Mouse (Mus musculus) cerebellum, postnatal 14 days (tissue): ENCODE measurements at regions not wholly inside any gene's neighbourhood (a gene's known extent, or its start where the extent isn't known, plus 50 kb on each side); places are given as distances from the start of the nearest gene placed in this dataset.
A peak's percentile ranks its signal among the peaks of the same experiment; 100 is the strongest.
"Not testable (repeated sequence)": the region's sequence is repeated elsewhere in the genome, so short reads cannot be mapped to it uniquely, and the experiment has no call there.

Experiments used
- DNase-seq, 2 experiments: peaks; one replicate each; pipeline ENCODE4 v3.0.0; 2021; ENCODE audit warnings: mixed read lengths in 2 of 2

DNA sequence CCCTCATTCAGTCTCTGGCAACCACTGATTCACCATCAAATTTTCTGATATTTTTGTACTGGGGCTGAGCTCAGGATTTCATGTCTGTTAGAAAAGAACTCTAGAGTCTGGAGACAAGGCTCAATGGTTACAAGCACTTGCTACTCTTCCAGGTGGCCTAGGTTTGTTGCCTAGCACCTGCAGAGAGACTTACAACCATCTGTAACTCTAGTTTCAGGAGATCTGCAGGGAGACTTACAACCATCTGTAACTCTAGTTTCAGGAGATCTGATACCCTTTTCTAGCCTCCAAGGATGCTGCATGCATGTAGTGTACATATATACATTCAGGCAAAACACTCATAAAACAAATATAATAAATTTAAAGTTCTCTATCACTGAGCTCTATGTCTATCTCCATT lies 166.1 kb downstream of the Akr1d1 start:
- DNase-seq: no peak

- no peak for DNase-seq
These were observed 166.7 kb upstream of the Trim24 start for GRCm38 (mm10) chr6:37703946-37704345.

- no peak for DNase-seq
These were observed 164.9 kb upstream of the Trim24 start for GRCm38 (mm10) chr6:37705733-37706145.

GRCm38 (mm10) chr6:37707671-37708070 lies 162.9 kb upstream of the Trim24 start:
- not testable (repeated sequence) for DNase-seq

DNA sequence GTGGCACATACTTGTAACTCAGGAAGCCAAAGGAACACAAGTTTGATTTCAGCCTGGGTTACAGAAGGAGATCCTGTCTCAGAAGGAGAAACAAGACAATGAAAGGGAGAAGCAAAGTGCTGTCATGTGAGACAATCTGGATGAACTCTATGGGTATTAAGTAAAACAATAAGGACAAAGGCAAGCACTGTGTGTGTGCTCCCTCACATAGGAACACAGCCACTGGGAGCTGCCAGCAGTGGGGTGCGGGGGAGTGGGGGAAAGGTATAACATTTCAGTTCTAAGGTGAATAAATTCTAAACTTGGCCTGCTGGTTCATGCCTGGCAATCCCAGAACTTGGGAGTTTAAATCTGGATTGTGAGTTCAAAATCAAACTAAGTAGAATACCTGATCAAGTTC lies 158.8 kb upstream of the Trim24 start:
- no peak for DNase-seq

GRCm38 (mm10) chr6:37713411-37713810 lies 157.2 kb upstream of the Trim24 start:
- DNase-seq: no peak

DNA sequence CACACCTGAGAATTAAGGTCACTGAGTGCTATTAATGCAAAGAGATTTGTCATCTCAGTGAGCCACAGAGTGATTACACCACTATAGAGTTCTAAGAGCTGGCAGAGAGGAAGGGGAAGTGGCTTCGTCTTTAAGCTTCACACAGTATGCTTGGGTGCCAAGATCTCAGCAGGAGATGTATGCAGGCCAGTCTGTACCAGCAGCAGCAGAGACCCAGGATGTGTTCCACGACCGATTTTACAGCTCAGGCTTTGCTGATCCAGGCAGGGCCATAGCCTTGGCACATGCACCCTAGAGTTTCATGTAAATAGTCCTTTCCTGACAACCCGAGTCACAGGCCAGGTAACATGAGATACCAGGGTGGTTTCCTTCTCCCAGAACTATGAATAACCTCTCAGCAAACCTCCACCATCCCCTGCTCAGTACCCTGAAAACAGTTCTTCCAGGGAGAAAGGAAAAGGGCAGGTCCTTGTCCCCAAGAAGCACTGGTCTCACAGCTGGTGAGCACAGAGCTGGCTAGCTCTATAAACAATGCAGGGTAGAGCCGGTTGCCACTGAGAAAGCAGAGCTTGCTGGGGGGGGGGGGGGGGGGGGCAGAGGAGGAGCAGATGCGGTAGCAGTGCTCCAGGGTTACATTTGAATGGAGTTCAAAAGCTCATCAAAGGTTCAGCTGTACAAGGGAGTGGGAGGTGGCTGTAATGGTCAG lies 156.2 kb upstream of the Trim24 start:
- DNase-seq: peak; percentile 63 to 66

- DNase-seq: no peak
These were observed 148.9 kb upstream of the Trim24 start for GRCm38 (mm10) chr6:37721736-37722135.

GRCm38 (mm10) chr6:37723337-37723736 lies 147.3 kb upstream of the Trim24 start:
- DNase-seq: peak; percentile 31 to 37

DNA sequence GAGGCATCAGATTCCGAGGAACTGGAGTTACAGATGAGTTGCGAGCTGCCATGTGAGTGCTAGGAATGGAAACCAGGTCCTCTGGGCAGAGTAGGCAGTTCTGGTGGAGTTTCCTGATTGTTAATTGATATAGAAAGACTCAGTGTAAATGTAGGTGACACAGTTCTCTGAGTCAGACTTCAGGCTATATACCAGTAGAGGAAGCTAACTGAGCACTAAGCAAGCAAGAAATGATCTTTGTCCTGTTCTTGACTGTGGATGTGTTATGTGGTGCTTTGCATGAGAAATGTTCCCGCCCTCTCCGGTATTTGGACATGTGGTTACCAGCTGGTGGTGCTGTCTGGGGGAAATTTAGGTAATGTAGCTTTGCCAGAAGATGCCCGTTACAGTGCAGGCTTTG lies 146.4 kb upstream of the Trim24 start:
- DNase-seq: no peak

DNA sequence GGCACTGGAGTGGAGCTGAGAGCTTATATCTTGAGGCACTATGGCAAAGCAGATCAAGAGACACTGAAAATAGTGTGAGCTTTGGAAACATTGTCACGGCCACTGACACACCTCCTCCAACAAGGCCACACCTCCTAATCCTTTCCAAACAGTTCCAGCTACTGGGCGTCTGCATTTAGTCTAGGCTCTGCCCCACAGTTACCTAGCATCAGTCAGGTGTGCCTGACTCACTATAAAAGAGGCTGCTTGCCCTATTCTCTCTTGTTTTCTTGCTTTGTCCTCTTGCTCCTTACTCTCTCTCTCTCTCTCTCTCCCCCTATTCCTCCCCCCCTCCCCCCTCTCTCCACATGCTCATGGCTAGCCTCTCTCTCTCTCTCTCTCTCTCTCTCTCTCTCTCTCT lies 142.0 kb upstream of the Trim24 start:
- DNase-seq: no peak

DNA sequence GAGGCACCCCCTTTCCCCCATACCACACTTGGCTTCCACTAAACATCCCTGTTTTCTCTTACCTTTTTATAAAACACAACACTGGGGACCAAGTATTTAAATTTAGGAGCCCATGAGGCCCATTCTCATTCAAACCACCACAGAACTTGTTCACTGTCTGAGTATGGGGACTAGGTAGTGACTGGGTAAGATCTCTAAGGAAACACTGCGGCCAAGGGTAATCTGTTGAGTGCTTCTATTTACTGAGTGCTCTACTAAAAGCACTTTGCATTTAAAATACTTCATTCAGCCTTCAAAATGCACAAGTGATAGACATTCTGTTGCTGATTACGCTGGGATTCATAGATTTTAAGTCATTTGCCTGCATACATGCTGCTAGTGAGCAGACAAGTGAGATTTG lies 141.4 kb upstream of the Trim24 start:
- DNase-seq: no peak

DNA sequence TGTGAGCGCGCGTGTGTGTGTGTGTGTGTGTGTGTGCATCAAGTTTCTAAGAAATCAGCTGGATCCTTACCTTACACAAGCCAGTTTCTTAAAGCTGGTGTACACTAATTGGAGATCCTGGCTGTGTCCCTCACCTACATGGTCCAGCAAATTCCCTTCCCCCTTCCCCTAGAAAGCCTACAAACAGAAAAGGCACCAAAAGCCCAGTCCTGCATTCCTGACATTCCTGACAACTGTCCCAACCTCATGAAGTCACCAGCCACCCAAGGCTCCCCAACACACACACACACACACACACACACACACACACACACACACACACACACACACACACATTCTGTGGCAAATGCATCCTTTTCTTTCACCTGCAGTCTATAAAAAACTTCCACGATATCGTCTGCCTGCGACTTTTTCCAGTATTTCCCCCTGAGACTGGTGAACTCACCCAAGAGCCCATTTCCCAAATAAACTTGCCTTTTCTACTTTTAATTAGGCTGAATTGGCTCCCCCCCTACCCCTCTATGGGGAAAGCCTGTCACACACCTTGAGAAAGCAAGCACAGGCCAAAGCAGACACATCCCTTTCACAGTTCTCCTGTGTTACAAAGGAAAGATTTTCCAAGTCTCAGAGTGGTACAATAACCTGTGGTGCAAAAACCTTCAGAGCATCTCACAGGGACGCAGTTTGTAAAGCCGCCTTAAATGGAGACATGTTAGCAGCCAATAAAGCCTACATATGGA lies 139.9 kb upstream of the Trim24 start:
- no peak for DNase-seq

DNA sequence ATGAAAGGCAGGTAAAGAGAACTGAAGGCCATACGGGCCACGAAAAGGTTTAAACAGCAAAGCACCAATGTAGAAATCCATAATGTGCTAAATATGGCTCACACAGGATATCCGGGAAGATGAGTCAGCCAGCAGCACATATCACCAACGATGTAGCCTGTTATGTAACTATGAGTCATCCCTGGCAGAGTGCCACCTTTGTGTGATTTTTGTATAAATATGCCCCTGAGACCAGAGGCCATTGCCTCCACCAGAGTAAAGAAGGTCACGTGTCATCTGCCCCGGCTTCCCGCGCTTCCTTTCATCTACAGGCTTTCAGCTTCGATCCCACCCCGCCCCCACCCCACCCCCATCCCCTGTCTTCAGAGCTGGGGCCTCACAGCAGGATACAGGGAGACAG lies 138.2 kb upstream of the Trim24 start:
- peak; percentile 48 to 70 for DNase-seq

DNA sequence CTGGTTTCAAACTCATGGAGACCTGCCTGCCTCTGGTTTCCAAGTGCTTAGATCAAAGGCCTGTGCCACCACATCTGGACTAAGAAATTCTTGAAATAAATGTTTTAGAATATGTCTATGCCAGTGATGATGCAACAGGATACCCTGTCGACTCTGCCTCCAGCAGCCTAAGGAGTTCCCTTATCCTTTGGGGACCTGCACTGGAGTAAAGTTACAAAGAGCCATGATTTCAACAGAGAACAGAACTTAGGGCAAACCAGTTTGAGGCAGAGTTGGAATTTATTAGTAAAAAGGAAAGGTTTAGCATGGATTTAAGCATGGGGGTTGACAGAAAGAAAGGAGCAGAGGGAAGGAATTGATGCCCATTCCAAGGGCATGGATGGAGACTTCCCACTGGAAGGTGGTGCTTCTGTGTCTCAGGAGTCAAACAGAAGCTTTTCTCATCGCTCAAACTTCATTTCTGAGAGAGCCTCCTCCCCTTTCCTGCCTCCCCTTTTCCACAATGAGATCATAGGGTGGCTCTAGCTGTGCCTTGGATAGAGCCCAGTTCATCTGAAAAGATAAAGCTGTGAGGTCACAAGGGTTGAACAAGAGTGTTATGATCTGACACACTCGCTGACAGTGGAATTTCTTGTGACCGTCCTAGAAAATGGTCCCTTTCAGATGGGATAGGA lies 135.2 kb upstream of the Trim24 start:
- DNase-seq: no peak

- no peak for DNase-seq
These were observed 134.7 kb upstream of the Trim24 start for GRCm38 (mm10) chr6:37735962-37736297.

DNA sequence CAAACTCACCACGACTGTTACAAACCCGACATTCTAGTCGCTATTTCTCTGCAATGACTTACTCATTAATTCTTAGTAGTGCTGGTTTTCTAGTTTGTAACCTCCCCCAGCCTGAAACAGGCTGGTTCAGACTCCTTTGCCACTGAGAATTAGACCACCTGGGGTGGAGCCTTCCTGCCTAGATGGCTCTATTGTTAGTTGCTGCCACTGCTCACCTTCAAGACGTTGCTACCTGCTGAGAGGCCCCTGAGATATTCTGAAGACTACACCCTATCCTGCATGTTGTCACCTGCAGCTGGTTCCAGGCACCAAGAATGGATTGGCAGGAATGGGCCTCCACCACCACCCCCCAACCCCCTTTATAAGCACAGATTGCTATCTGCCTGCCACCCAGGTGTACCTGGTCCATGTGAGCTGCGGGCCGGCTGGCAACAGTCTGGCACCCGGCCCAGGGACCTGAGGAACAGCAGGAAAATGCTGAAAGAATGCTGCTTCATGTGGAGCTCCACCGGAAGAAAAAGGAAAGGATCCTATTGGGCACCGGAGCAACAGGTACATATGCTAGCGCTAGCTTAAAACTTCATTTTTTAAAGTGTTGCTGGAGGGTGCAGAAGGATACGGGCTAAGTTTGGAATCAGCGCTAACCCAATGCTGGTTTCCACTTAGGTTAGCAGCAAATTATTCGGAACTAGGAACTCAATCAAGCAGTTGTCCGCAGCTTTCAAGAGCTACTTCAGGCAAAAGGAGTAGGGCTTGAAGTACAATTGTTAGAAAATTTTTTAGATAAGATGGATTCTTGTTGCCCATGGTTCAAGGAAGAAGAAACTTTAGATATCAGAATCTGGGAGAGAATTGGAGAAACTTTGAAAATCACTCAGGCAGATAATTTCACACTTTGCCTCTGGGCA lies 129.4 kb upstream of the Trim24 start:
- peak in 1 of 2 experiments; percentile 14 for DNase-seq

- not testable (repeated sequence) for DNase-seq
These were observed 128.7 kb upstream of the Trim24 start for GRCm38 (mm10) chr6:37741916-37742315.

GRCm38 (mm10) chr6:37744679-37745078 lies 125.9 kb upstream of the Trim24 start:
- peak; percentile 13 to 40 for DNase-seq

DNA sequence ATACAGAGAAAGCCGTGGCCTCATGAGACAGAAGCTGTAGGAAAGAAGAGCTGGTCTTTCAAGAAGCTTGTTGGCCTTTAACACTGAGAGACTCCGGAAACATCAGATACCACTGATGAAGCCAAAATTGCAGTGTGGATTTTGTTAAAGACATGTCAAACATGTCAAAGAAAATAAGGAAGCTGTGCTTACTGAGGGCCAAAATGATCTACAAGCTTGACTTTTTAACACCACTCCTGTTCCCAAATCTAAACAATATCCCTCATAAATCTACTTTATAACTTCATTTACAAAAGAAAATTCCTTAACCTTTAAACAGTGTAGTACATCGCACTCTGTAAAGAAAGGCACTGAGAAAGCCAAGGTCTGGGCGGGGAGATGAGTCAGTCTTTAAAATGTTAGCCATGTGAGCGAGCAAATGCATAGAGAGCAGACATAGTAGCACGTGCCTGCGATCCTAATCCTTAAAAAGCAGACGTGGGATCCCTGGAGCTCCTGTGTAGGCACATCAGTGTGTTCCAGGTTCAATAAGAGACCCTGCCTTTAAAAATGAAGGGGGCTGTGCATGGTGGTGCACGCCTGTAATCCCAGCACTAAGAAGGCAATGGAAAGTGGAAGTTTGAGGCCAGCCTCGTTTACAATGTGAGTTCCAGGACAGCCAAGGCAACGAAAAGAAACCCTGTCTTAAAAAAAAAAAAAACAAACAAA lies 125.1 kb upstream of the Trim24 start:
- no peak for DNase-seq

- not testable (repeated sequence) for DNase-seq
These were observed 122.8 kb upstream of the Trim24 start for GRCm38 (mm10) chr6:37747793-37748192.

DNA sequence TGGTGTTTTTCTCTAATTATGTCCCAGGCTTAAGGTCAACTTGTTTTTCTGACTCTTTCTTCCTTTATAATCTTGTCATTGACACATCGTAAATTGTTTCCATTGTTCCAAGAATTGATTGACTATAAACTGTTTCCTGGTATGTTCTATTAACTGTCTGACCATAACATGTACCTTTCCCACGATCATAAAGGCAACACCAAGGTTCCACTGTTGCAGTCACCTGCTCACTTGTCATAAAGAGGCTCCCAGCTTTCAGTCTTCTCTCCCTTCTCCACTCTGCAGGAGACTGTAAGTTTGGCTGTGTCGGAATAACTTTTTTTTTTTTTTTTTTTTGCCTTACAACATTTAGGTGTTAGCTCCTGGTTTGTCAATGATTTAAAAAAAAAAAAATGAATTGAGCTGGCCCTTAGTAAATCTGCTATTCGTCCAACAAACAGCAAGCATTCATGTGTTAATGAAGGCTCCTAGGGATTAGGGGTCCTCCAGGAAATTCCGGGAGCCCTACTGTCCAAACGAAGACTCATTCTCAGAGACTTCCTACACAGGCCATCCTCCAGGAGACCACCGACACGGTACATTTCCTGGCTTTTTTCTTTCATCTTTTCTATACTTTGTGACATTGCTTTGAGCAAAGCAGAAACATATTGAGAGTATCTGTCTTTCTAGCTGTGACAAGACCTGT lies 122.2 kb upstream of the Trim24 start:
- DNase-seq: no peak
